Mouse (Mus musculus) heart, embryonic 12.5 days (tissue): ENCODE data around the gene Mitd1. TPM values are rescaled to one million over a fixed set of nuclear protein-coding genes. Genes with fewer than 3 reads are reported as not detected.

Source experiments
- ATAC-seq: fragments of 200-750 bp; cut with Nextera tagmentation; 2 replicates; pipeline ENCODE4 v1.8.0; 2017; ENCODE audit warnings: moderate TSS enrichment, moderate library complexity; ENCODE audit not compliant: insufficient number of reproducible peaks, low FRiP score
- H3K27ac ChIP-seq: fragments of 300-500 bp; sonication (generic); 2 replicates; pipeline ENCODE4 v1.5.1; 2016; ENCODE audit warnings: mild to moderate bottlenecking, moderate library complexity; ENCODE audit not compliant: poor library complexity, severe bottlenecking
- H3K27me3 ChIP-seq: fragments of 300-500 bp; sonication (generic); replicated peaks from 2 replicates; pipeline ENCODE4 v1.6.1; 2016; ENCODE audit warnings: mild to moderate bottlenecking, moderate library complexity
- H3K36me3 ChIP-seq: fragments of 300-500 bp; sonication (generic); 2 replicates; pipeline ENCODE4 v1.6.1; 2016; ENCODE audit warnings: mild to moderate bottlenecking, moderate library complexity
- H3K4me1 ChIP-seq: fragments of 300-500 bp; sonication (generic); replicated peaks from 2 replicates; pipeline ENCODE4 v1.6.1; 2016; ENCODE audit warnings: mild to moderate bottlenecking
- H3K4me2 ChIP-seq: fragments of 300-500 bp; sonication (generic); 2 replicates; pipeline ENCODE4 v1.6.1; 2016; ENCODE audit warnings: mild to moderate bottlenecking, moderate library complexity
- H3K4me3 ChIP-seq: fragments of 300-500 bp; sonication (generic); 2 replicates; pipeline ENCODE4 v1.5.1; 2016; ENCODE audit warnings: mild to moderate bottlenecking
- H3K9ac ChIP-seq: fragments of 300-500 bp; sonication (generic); 2 replicates; pipeline ENCODE4 v1.6.1; 2016; ENCODE audit warnings: mild to moderate bottlenecking, moderate library complexity
- H3K9me3 ChIP-seq: fragments of 300-500 bp; sonication (generic); replicated peaks from 2 replicates; pipeline ENCODE4 v1.6.1; 2016; ENCODE audit warnings: mild to moderate bottlenecking, moderate library complexity
- WGBS: fragments of 180-500 bp; shearing (Covaris S2); methylation state at CpG from one replicate; pipeline ENCODE4 v1.1.7; 2016; 5-methylcytosine and 5-hydroxymethylcytosine counted together
- polyA plus RNA-seq: library from polyadenylated mRNA; unstranded; fragments of >200 nt; fragmentation: Nextera tagmentation; extraction: Ambion mirVana; gene quantifications from 2 replicates; pipeline ENCODE4 v1.2.1, GENCODE M21; 2016

Mitd1 gene
- 9.4 and 12.5 TPM in 2 replicates for polyA plus RNA-seq

GRCm38 (mm10) chr1:37890025-37890652 is at the start of gene Mitd1, which contains the start of gene Mrpl30:
TSS of gene Mitd1 (minus strand) at chr1:37890411.
TSS of gene Mrpl30 (plus strand) at chr1:37890477.
- Histone ChIP-seq H3K9me3 (no peaks in the 10 kb centered on the region), H3K36me3 (peaks cover 13% of the 10 kb centered on the region), H3K4me1 (peaks cover 15% of the 10 kb centered on the region), H3K4me3 (peak within 1 kb of the TSS; percentile 86), H3K9ac (peak within 1 kb of the TSS; percentile 78), H3K4me2 (peak within 1 kb of the TSS; percentile 85), H3K27me3 (no peaks in the 10 kb centered on the region), H3K27ac (peak within 1 kb of the TSS; percentile 77)
- peak; percentile 85 for ATAC-seq
- under 1% methylated on average over 41 of the region's 41 CpGs for WGBS

- no peak overlapping the region for H3K4me2 ChIP-seq
- no peak for ATAC-seq
- 23% methylated on average over 3 of the region's 3 CpGs for WGBS
- no peaks in the 10 kb centered on the region for H3K36me3 ChIP-seq
- H3K4me3 ChIP-seq: no peak overlapping the region
- no peak overlapping the region for H3K9ac ChIP-seq
- no peak overlapping the region for H3K27ac ChIP-seq
- no peaks in the 10 kb centered on the region for H3K4me1 ChIP-seq
- H3K27me3 ChIP-seq: no peaks in the 10 kb centered on the region
- H3K9me3 ChIP-seq: no peaks in the 10 kb centered on the region
Observed at GRCm38 (mm10) chr1:37931806-37932205, 41.6 kb upstream of the Mitd1 start.

- Histone ChIP-seq H3K27ac (no peak overlapping the region), H3K4me3 (no peak overlapping the region), H3K4me1 (no peaks in the 10 kb centered on the region), H3K27me3 (no peaks in the 10 kb centered on the region), H3K9me3 (no peaks in the 10 kb centered on the region), H3K4me2 (no peak overlapping the region), H3K9ac (no peak overlapping the region), H3K36me3 (no peaks in the 10 kb centered on the region)
- 77% methylated on average over 8 of the region's 8 CpGs for WGBS
- no peak for ATAC-seq
Observed at GRCm38 (mm10) chr1:37925971-37926370, 35.8 kb upstream of the Mitd1 start.

- Histone ChIP-seq H3K36me3 (no peaks in the 10 kb centered on the region), H3K4me1 (peaks cover 10% of the 10 kb centered on the region; the same call in 1 of the 2 replicates), H3K9ac (no peak overlapping the region), H3K27ac (no peak overlapping the region), H3K4me3 (no peak overlapping the region), H3K4me2 (no peak overlapping the region), H3K27me3 (no peaks in the 10 kb centered on the region), H3K9me3 (no peaks in the 10 kb centered on the region)
- ATAC-seq: no peak
- 48% methylated on average over 8 of the region's 8 CpGs for WGBS
Observed at GRCm38 (mm10) chr1:37922536-37922935, 32.3 kb upstream of the Mitd1 start.

- peaks cover 10% of the 10 kb centered on the region; the same call in 1 of the 2 replicates for H3K4me1 ChIP-seq
- peak overlapping the region; percentile 23; the same call in 1 of the 2 replicates for H3K4me2 ChIP-seq
- 43% methylated on average over 6 of the region's 6 CpGs for WGBS
- H3K36me3 ChIP-seq: no peaks in the 10 kb centered on the region
- H3K9me3 ChIP-seq: no peaks in the 10 kb centered on the region
- no peak for ATAC-seq
- peaks cover 9% of the 10 kb centered on the region; the same call in 1 of the 2 replicates for H3K27me3 ChIP-seq
- no peak overlapping the region for H3K4me3 ChIP-seq
- no peak overlapping the region for H3K9ac ChIP-seq
- no peak overlapping the region for H3K27ac ChIP-seq
Observed at GRCm38 (mm10) chr1:37918096-37918495, 27.9 kb upstream of the Mitd1 start.

GRCm38 (mm10) chr1:37917666-37918065 is 27.5 kb upstream of the Mitd1 start:
- Histone ChIP-seq H3K27me3 (peaks cover 9% of the 10 kb centered on the region; the same call in 1 of the 2 replicates), H3K4me2 (peak overlapping the region; percentile 23; the same call in 1 of the 2 replicates)

GRCm38 (mm10) chr1:37916393-37916792 is 26.2 kb upstream of the Mitd1 start, which contains the start of gene Lyg2:
TSS of gene Lyg2 (minus strand) at chr1:37916493.
- Histone ChIP-seq H3K27ac (no peak within 1 kb of the TSS), H3K4me1 (peaks cover 10% of the 10 kb centered on the region; the same call in 1 of the 2 replicates), H3K9ac (no peak within 1 kb of the TSS), H3K9me3 (no peaks in the 10 kb centered on the region), H3K4me2 (no peak within 1 kb of the TSS), H3K36me3 (no peaks in the 10 kb centered on the region), H3K27me3 (peaks cover 9% of the 10 kb centered on the region; the same call in 1 of the 2 replicates), H3K4me3 (no peak within 1 kb of the TSS)
- 75% methylated on average over 5 of the region's 5 CpGs for WGBS
- ATAC-seq: no peak

More at GRCm38 (mm10) chr1:37917666-37918065, 27.5 kb upstream of the Mitd1 start:
- H3K9ac ChIP-seq: no peak overlapping the region
- no peak overlapping the region for H3K27ac ChIP-seq
- H3K4me3 ChIP-seq: no peak overlapping the region
- H3K36me3 ChIP-seq: no peaks in the 10 kb centered on the region
- WGBS: 29% methylated on average over 13 of the region's 13 CpGs
- no peak for ATAC-seq
- peaks cover 10% of the 10 kb centered on the region; the same call in 1 of the 2 replicates for H3K4me1 ChIP-seq
- no peaks in the 10 kb centered on the region for H3K9me3 ChIP-seq

- no peak overlapping the region for H3K9ac ChIP-seq
- WGBS: 69% methylated on average over 2 of the region's 2 CpGs
- ATAC-seq: no peak
Observed at GRCm38 (mm10) chr1:37912751-37913150, 22.5 kb upstream of the Mitd1 start.

GRCm38 (mm10) chr1:37903178-37903577 is 13.0 kb upstream of the Mitd1 start:
- ATAC-seq: 0 out of 2 replicates have a peak, but pooled peaks have one; percentile 42
- H3K4me3 ChIP-seq: no peak overlapping the region
- no peak overlapping the region for H3K27ac ChIP-seq
- peaks cover 18% of the 10 kb centered on the region for H3K36me3 ChIP-seq
- no peaks in the 10 kb centered on the region for H3K9me3 ChIP-seq
- H3K4me1 ChIP-seq: peaks cover 9% of the 10 kb centered on the region
- no peaks in the 10 kb centered on the region for H3K27me3 ChIP-seq
- 32% methylated on average over 6 of the region's 6 CpGs for WGBS
- H3K9ac ChIP-seq: no peak overlapping the region
- no peak overlapping the region for H3K4me2 ChIP-seq

More at GRCm38 (mm10) chr1:37912751-37913150, 22.5 kb upstream of the Mitd1 start:
- Histone ChIP-seq H3K27me3 (peaks cover 9% of the 10 kb centered on the region; the same call in 1 of the 2 replicates), H3K4me3 (no peak overlapping the region), H3K4me2 (no peak overlapping the region), H3K36me3 (no peaks in the 10 kb centered on the region), H3K4me1 (peaks cover 3% of the 10 kb centered on the region; the same call in 1 of the 2 replicates), H3K27ac (no peak overlapping the region), H3K9me3 (no peaks in the 10 kb centered on the region)

GRCm38 (mm10) chr1:37900288-37900687 is 10.1 kb upstream of the Mitd1 start:
- H3K9me3 ChIP-seq: no peaks in the 10 kb centered on the region
- H3K4me1 ChIP-seq: peaks cover 9% of the 10 kb centered on the region
- H3K27ac ChIP-seq: 0 out of 2 replicates have a peak overlapping the region, but pooled peaks have one; percentile 41
- peak overlapping the region; percentile 11; the same call in 1 of the 2 replicates for H3K4me2 ChIP-seq
- ATAC-seq: no peak
- no peaks in the 10 kb centered on the region for H3K27me3 ChIP-seq
- no peak overlapping the region for H3K9ac ChIP-seq
- 39% methylated on average over 6 of the region's 6 CpGs for WGBS
- no peak overlapping the region for H3K4me3 ChIP-seq
- H3K36me3 ChIP-seq: peaks cover 44% of the 10 kb centered on the region

GRCm38 (mm10) chr1:37899816-37900215 is 9.6 kb upstream of the Mitd1 start:
- WGBS: 72% methylated on average over 4 of the region's 4 CpGs
- no peak overlapping the region for H3K9ac ChIP-seq
- peaks cover 9% of the 10 kb centered on the region for H3K4me1 ChIP-seq
- no peaks in the 10 kb centered on the region for H3K9me3 ChIP-seq
- no peak overlapping the region for H3K4me2 ChIP-seq
- no peak for ATAC-seq
- no peaks in the 10 kb centered on the region for H3K27me3 ChIP-seq
- peaks cover 47% of the 10 kb centered on the region for H3K36me3 ChIP-seq
- H3K4me3 ChIP-seq: no peak overlapping the region
- H3K27ac ChIP-seq: 0 out of 2 replicates have a peak overlapping the region, but pooled peaks have one; percentile 41
